Mouse (Mus musculus): ENCODE data around the gene Plekhf1. TPM values are rescaled to one million over a fixed set of nuclear protein-coding genes. Genes with fewer than 3 reads are reported as not detected.

The Plekhf1 gene
- polyA plus RNA-seq (2014; fragmentation: Nextera tagmentation; extraction: Ambion mirVana), result 0.80 and 0.81 TPM in 2 replicates

GRCm38 (mm10) chr7:38227900-38228298 is at the start of gene Plekhf1:
Plekhf1 (minus strand) TSS chr7:38228016.
- Histone ChIP-seq H3K36me3 (ENCODE audit: control insufficient read depth, insufficient read depth, low read length) (no peaks in the 10 kb centered on the region), H3K4me3 (ENCODE audit: low read depth, low read length) (peak within 1 kb of the TSS; percentile 40), H3K27ac (ENCODE audit: low read depth, low read length) (no peak within 1 kb of the TSS), H3K9me3 (replicated peaks; ENCODE audit: control insufficient read depth, low read length) (no peaks in the 10 kb centered on the region), H3K27me3 (replicated peaks; ENCODE audit: control insufficient read depth, insufficient read depth, low read length) (0 out of 2 replicates have a peak, but pooled peaks cover 6% of the 10 kb centered on the region), H3K4me2 (ENCODE audit: low read length) (peak within 1 kb of the TSS; percentile 90), H3K4me1 (ENCODE audit: control insufficient read depth, insufficient read depth, low read length) (peaks cover 9% of the 10 kb centered on the region), H3K9ac (ENCODE audit: low read length) (peak within 1 kb of the TSS; percentile 49)
- peak; percentile 96 for ATAC-seq
- WGBS, result 2% methylated on average over 36 of the region's 36 CpGs
- peak; percentile 88 for DNase-seq (ENCODE audit: low spot score)

GRCm38 (mm10) chr7:38272551-38272950 is 44.7 kb upstream of the Plekhf1 start:
- ATAC-seq (no peak), DNase-seq (ENCODE audit: low spot score) (no peak)
- no peak overlapping the region for H3K9ac ChIP-seq (ENCODE audit: low read length)
- no peak overlapping the region for H3K4me2 ChIP-seq (ENCODE audit: low read length)
- no peak overlapping the region for H3K27ac ChIP-seq (ENCODE audit: low read depth, low read length)
- peaks cover 9% of the 10 kb centered on the region for H3K36me3 ChIP-seq (ENCODE audit: control insufficient read depth, insufficient read depth, low read length)
- no peak overlapping the region for H3K4me3 ChIP-seq (ENCODE audit: low read depth, low read length)
- peaks cover 13% of the 10 kb centered on the region for H3K4me1 ChIP-seq (ENCODE audit: control insufficient read depth, insufficient read depth, low read length)
- H3K9me3 ChIP-seq (replicated peaks; ENCODE audit: control insufficient read depth, low read length), result no peaks in the 10 kb centered on the region
- no peaks in the 10 kb centered on the region for H3K27me3 ChIP-seq (replicated peaks; ENCODE audit: control insufficient read depth, insufficient read depth, low read length)

GRCm38 (mm10) chr7:38271859-38272258 is 44.0 kb upstream of the Plekhf1 start:
- peak; percentile 21; the same call in 1 of the 2 replicates for ATAC-seq
- H3K4me3 ChIP-seq (ENCODE audit: low read depth, low read length), result peak overlapping the region; percentile 70
- DNase-seq (ENCODE audit: low spot score), result no peak
- H3K4me1 ChIP-seq (ENCODE audit: control insufficient read depth, insufficient read depth, low read length), result peaks cover 13% of the 10 kb centered on the region
- no peaks in the 10 kb centered on the region for H3K9me3 ChIP-seq (replicated peaks; ENCODE audit: control insufficient read depth, low read length)
- whole genome bisulfite sequencing, result 13% methylated on average over 4 of the region's 4 CpGs
- no peaks in the 10 kb centered on the region for H3K27me3 ChIP-seq (replicated peaks; ENCODE audit: control insufficient read depth, insufficient read depth, low read length)
- peaks cover 15% of the 10 kb centered on the region for H3K36me3 ChIP-seq (ENCODE audit: control insufficient read depth, insufficient read depth, low read length)
- peak overlapping the region; percentile 83 for H3K9ac ChIP-seq (ENCODE audit: low read length)
- H3K27ac ChIP-seq (ENCODE audit: low read depth, low read length), result no peak overlapping the region
- H3K4me2 ChIP-seq (ENCODE audit: low read length), result peak overlapping the region; percentile 59

- peak overlapping the region; percentile 70 for H3K4me3 ChIP-seq (ENCODE audit: low read depth, low read length)
- no peaks in the 10 kb centered on the region for H3K9me3 ChIP-seq (replicated peaks; ENCODE audit: control insufficient read depth, low read length)
- H3K4me2 ChIP-seq (ENCODE audit: low read length), result peak overlapping the region; percentile 59
- H3K27me3 ChIP-seq (replicated peaks; ENCODE audit: control insufficient read depth, insufficient read depth, low read length), result no peaks in the 10 kb centered on the region
- H3K27ac ChIP-seq (ENCODE audit: low read depth, low read length), result no peak overlapping the region
- peak overlapping the region; percentile 83 for H3K9ac ChIP-seq (ENCODE audit: low read length)
- peaks cover 13% of the 10 kb centered on the region for H3K4me1 ChIP-seq (ENCODE audit: control insufficient read depth, insufficient read depth, low read length)
- WGBS, result under 1% methylated on average over 11 of the region's 11 CpGs
- no peak for DNase-seq (ENCODE audit: low spot score)
- no peak for ATAC-seq
- peaks cover 19% of the 10 kb centered on the region for H3K36me3 ChIP-seq (ENCODE audit: control insufficient read depth, insufficient read depth, low read length)
Observed at GRCm38 (mm10) chr7:38271511-38271811, 43.6 kb upstream of the Plekhf1 start.

- Histone ChIP-seq H3K4me2 (ENCODE audit: low read length) (peak within 1 kb of the TSS; percentile 95), H3K4me3 (ENCODE audit: low read depth, low read length) (peak within 1 kb of the TSS; percentile 70), H3K27ac (ENCODE audit: low read depth, low read length) (no peak within 1 kb of the TSS), H3K36me3 (ENCODE audit: control insufficient read depth, insufficient read depth, low read length) (peaks cover 24% of the 10 kb centered on the region), H3K4me1 (ENCODE audit: control insufficient read depth, insufficient read depth, low read length) (peaks cover 13% of the 10 kb centered on the region), H3K9ac (ENCODE audit: low read length) (peak within 1 kb of the TSS; percentile 83), H3K9me3 (replicated peaks; ENCODE audit: control insufficient read depth, low read length) (no peaks in the 10 kb centered on the region), H3K27me3 (replicated peaks; ENCODE audit: control insufficient read depth, insufficient read depth, low read length) (no peaks in the 10 kb centered on the region)
- peak; percentile 96 for DNase-seq (ENCODE audit: low spot score)
- peak; percentile 97 for ATAC-seq
- under 1% methylated on average over 38 of the region's 38 CpGs for WGBS
Observed at GRCm38 (mm10) chr7:38270703-38271510, 43.1 kb upstream of the Plekhf1 start, which contains the start of gene Pop4. Pop4 (minus strand) TSS chr7:38271423.

- ATAC-seq (no peak), DNase-seq (ENCODE audit: low spot score) (peak; percentile 59)
- no peak overlapping the region for H3K4me2 ChIP-seq (ENCODE audit: low read length)
- H3K4me1 ChIP-seq (ENCODE audit: control insufficient read depth, insufficient read depth, low read length), result peaks cover 13% of the 10 kb centered on the region
- H3K9me3 ChIP-seq (replicated peaks; ENCODE audit: control insufficient read depth, low read length), result no peaks in the 10 kb centered on the region
- no peaks in the 10 kb centered on the region for H3K27me3 ChIP-seq (replicated peaks; ENCODE audit: control insufficient read depth, insufficient read depth, low read length)
- no peak overlapping the region for H3K27ac ChIP-seq (ENCODE audit: low read depth, low read length)
- WGBS, result 88% methylated on average over 8 of the region's 8 CpGs
- no peak overlapping the region for H3K9ac ChIP-seq (ENCODE audit: low read length)
- H3K36me3 ChIP-seq (ENCODE audit: control insufficient read depth, insufficient read depth, low read length), result peaks cover 62% of the 10 kb centered on the region
- H3K4me3 ChIP-seq (ENCODE audit: low read depth, low read length), result no peak overlapping the region
Observed at GRCm38 (mm10) chr7:38267006-38267680, 39.3 kb upstream of the Plekhf1 start.

GRCm38 (mm10) chr7:38262406-38262805 is 34.6 kb upstream of the Plekhf1 start:
- H3K27ac ChIP-seq (ENCODE audit: low read depth, low read length), result no peak overlapping the region
- no peak overlapping the region for H3K9ac ChIP-seq (ENCODE audit: low read length)
- no peaks in the 10 kb centered on the region for H3K27me3 ChIP-seq (replicated peaks; ENCODE audit: control insufficient read depth, insufficient read depth, low read length)
- no peak overlapping the region for H3K4me2 ChIP-seq (ENCODE audit: low read length)
- DNase-seq (ENCODE audit: low spot score) (peak; percentile 66), ATAC-seq (peak; percentile 52)
- no peaks in the 10 kb centered on the region for H3K9me3 ChIP-seq (replicated peaks; ENCODE audit: control insufficient read depth, low read length)
- peaks cover 65% of the 10 kb centered on the region for H3K36me3 ChIP-seq (ENCODE audit: control insufficient read depth, insufficient read depth, low read length)
- no peak overlapping the region for H3K4me3 ChIP-seq (ENCODE audit: low read depth, low read length)
- WGBS, result 75% methylated on average over 5 of the region's 5 CpGs
- no peaks in the 10 kb centered on the region for H3K4me1 ChIP-seq (ENCODE audit: control insufficient read depth, insufficient read depth, low read length)

- Histone ChIP-seq H3K27me3 (replicated peaks; ENCODE audit: control insufficient read depth, insufficient read depth, low read length) (no peaks in the 10 kb centered on the region), H3K4me3 (ENCODE audit: low read depth, low read length) (no peak overlapping the region)
- ATAC-seq, result no peak
Observed at GRCm38 (mm10) chr7:38259631-38260030, 31.8 kb upstream of the Plekhf1 start.

GRCm38 (mm10) chr7:38253441-38253840 is 25.6 kb upstream of the Plekhf1 start:
- no peaks in the 10 kb centered on the region for H3K27me3 ChIP-seq (replicated peaks; ENCODE audit: control insufficient read depth, insufficient read depth, low read length)
- DNase-seq (ENCODE audit: low spot score) (no peak), ATAC-seq (no peak)
- H3K36me3 ChIP-seq (ENCODE audit: control insufficient read depth, insufficient read depth, low read length), result no peaks in the 10 kb centered on the region
- H3K4me2 ChIP-seq (ENCODE audit: low read length), result no peak overlapping the region
- H3K4me3 ChIP-seq (ENCODE audit: low read depth, low read length), result no peak overlapping the region
- no peak overlapping the region for H3K27ac ChIP-seq (ENCODE audit: low read depth, low read length)
- no peaks in the 10 kb centered on the region for H3K9me3 ChIP-seq (replicated peaks; ENCODE audit: control insufficient read depth, low read length)
- H3K9ac ChIP-seq (ENCODE audit: low read length), result no peak overlapping the region
- H3K4me1 ChIP-seq (ENCODE audit: control insufficient read depth, insufficient read depth, low read length), result peaks cover 9% of the 10 kb centered on the region

More at GRCm38 (mm10) chr7:38259631-38260030, 31.8 kb upstream of the Plekhf1 start:
- no peak overlapping the region for H3K4me2 ChIP-seq (ENCODE audit: low read length)
- H3K9ac ChIP-seq (ENCODE audit: low read length), result no peak overlapping the region
- H3K4me1 ChIP-seq (ENCODE audit: control insufficient read depth, insufficient read depth, low read length), result no peaks in the 10 kb centered on the region
- H3K36me3 ChIP-seq (ENCODE audit: control insufficient read depth, insufficient read depth, low read length), result peaks cover 39% of the 10 kb centered on the region
- 95% methylated on average over 2 of the region's 2 CpGs for WGBS
- H3K27ac ChIP-seq (ENCODE audit: low read depth, low read length), result no peak overlapping the region
- DNase-seq (ENCODE audit: low spot score), result no peak
- H3K9me3 ChIP-seq (replicated peaks; ENCODE audit: control insufficient read depth, low read length), result no peaks in the 10 kb centered on the region
